Mouse (Mus musculus) myocyte (in vitro differentiated cells): Measurements from ENCODE around the gene Jmjd1c. TPM values are rescaled to one million over a fixed set of nuclear protein-coding genes. Genes with fewer than 3 reads are reported as not detected.

ENCODE experiments used
- H3K27me3 ChIP-seq: one replicate; pipeline ENCODE4 v1.6.1; 2011; ENCODE audit not compliant: control insufficient read depth, insufficient read depth, insufficient read length
- H3K36me3 ChIP-seq: one replicate; pipeline ENCODE4 v1.6.1; 2011; ENCODE audit not compliant: control insufficient read depth, insufficient read depth
- H3K4me2 ChIP-seq: one replicate; pipeline ENCODE4 v1.6.1; 2011; ENCODE audit warnings: low read depth, control low read depth
- H3K4me3 ChIP-seq: one replicate; pipeline ENCODE4 v1.5.1; 2011; ENCODE audit warnings: mild to moderate bottlenecking, control low read depth, moderate library complexity
- H3K79me2 ChIP-seq: one replicate; pipeline ENCODE4 v1.6.1; 2011; ENCODE audit not compliant: control insufficient read depth, insufficient read depth
- H3ac ChIP-seq: one replicate; pipeline ENCODE4 v1.6.1; 2011; ENCODE audit not compliant: control insufficient read depth, insufficient read length
- CEBPB ChIP-seq: IDR thresholded peaks from 2 replicates; pipeline ENCODE4 v1.6.1; 2011; ENCODE audit warnings: mild to moderate bottlenecking, moderate library complexity; ENCODE audit not compliant: poor library complexity, insufficient read depth, severe bottlenecking
- E2F4 ChIP-seq: IDR thresholded peaks from one replicate; pipeline ENCODE4 v1.6.1; 2011; ENCODE audit warnings: mild to moderate bottlenecking, control low read depth, moderate library complexity; ENCODE audit not compliant: insufficient read depth
- MAX ChIP-seq: IDR thresholded peaks from one replicate; pipeline ENCODE4 v1.6.1; 2011; ENCODE audit warnings: low read depth, mild to moderate bottlenecking, control low read depth
- MYOD1 ChIP-seq, 3 experiments: IDR thresholded peaks; one replicate each; pipeline ENCODE4 v1.6.1; 2011; ENCODE audit warnings: control low read depth in 2 of 3, low read depth in 2 of 3, mild to moderate bottlenecking in 2 of 3, moderate library complexity in 1 of 3; ENCODE audit not compliant: insufficient read length in 2 of 3, control insufficient read depth in 1 of 3
- MYOG ChIP-seq, 3 experiments: IDR thresholded peaks; one replicate each; pipeline ENCODE4 v1.6.1; 2011; ENCODE audit warnings: control low read depth in 2 of 3, low read depth in 2 of 3, mild to moderate bottlenecking in 2 of 3; ENCODE audit not compliant: insufficient read length in 2 of 3, control insufficient read depth in 1 of 3, insufficient read depth in 1 of 3
- POLR2A ChIP-seq: IDR thresholded peaks from one replicate; pipeline ENCODE4 v1.6.1; 2011; ENCODE audit warnings: low read depth, mild to moderate bottlenecking, control low read depth, moderate library complexity; ENCODE audit not compliant: insufficient read length
- POLR2AphosphoS2 ChIP-seq: IDR thresholded peaks from one replicate; pipeline ENCODE4 v1.6.1; 2011; ENCODE audit warnings: low read depth, control low read depth; ENCODE audit not compliant: insufficient read length
- REST ChIP-seq: IDR thresholded peaks from one replicate; pipeline ENCODE4 v1.6.1; 2011; ENCODE audit warnings: mild to moderate bottlenecking, control low read depth, moderate library complexity; ENCODE audit not compliant: insufficient read depth, insufficient read length
- SRF ChIP-seq: IDR thresholded peaks from one replicate; pipeline ENCODE4 v1.6.1; 2011; ENCODE audit warnings: low read depth; ENCODE audit not compliant: control insufficient read depth, insufficient read length
- TCF12 ChIP-seq: IDR thresholded peaks from one replicate; pipeline ENCODE4 v1.6.1; 2011; ENCODE audit warnings: mild to moderate bottlenecking, control low read depth; ENCODE audit not compliant: poor library complexity, insufficient read depth, severe bottlenecking
- TCF3 ChIP-seq: IDR thresholded peaks from one replicate; pipeline ENCODE4 v1.6.1; 2011; ENCODE audit warnings: low read depth, control low read depth; ENCODE audit not compliant: insufficient read length
- USF1 ChIP-seq: IDR thresholded peaks from one replicate; pipeline ENCODE4 v1.6.1; 2011; ENCODE audit warnings: low read depth, mild to moderate bottlenecking, control low read depth, moderate library complexity
- polyA plus RNA-seq: library from polyadenylated mRNA; unstranded; fragments of >200 nt; fragmentation: generic; extraction: Trizol; gene quantifications from one replicate; pipeline ENCODE4 v1.2.1, GENCODE M21; 2012; ENCODE audit warnings: missing spikeins

Jmjd1c gene
- polyA plus RNA-seq, 1 experiment: 5.6 TPM

GRCm38 (mm10) chr10:67124156-67124555, 28.2 kb downstream of the Jmjd1c start:
- no peak for TF ChIP-seq SRF
- no peak for TF ChIP-seq POLR2AphosphoS2
- TF ChIP-seq E2F4: no peak
- TF ChIP-seq POLR2A: no peak
- no peak for TF ChIP-seq USF1
- no peak for TF ChIP-seq REST
- TF ChIP-seq MAX: no peak
- TF ChIP-seq CEBPB: no peak
- TF ChIP-seq MYOD1 (IDR thresholded peaks at IDR 0.05; ENCODE audit: control insufficient read depth in 1 of 3, insufficient read length in 2 of 3, low read depth in 2 of 3): no peak
- no peak for TF ChIP-seq TCF3
- TF ChIP-seq TCF12: no peak
- no peak for TF ChIP-seq MYOG (IDR thresholded peaks at IDR 0.05; ENCODE audit: control insufficient read depth in 1 of 3, insufficient read depth in 1 of 3, insufficient read length in 2 of 3, low read depth in 2 of 3)
- no peak overlapping the region for H3ac ChIP-seq
- no peaks in the 10 kb centered on the region for H3K27me3 ChIP-seq
- no peak overlapping the region for H3K4me3 ChIP-seq
- peak overlapping the region; percentile 40 for H3K4me2 ChIP-seq
- no peaks in the 10 kb centered on the region for H3K36me3 ChIP-seq
- peaks cover 47% of the 10 kb centered on the region for H3K79me2 ChIP-seq

- Histone ChIP-seq H3K4me3 (no peak overlapping the region), H3K79me2 (peaks cover 48% of the 10 kb centered on the region), H3K27me3 (no peaks in the 10 kb centered on the region), H3ac (peak overlapping the region; percentile 53), H3K4me2 (peak overlapping the region; percentile 93), H3K36me3 (no peaks in the 10 kb centered on the region)
- TF ChIP-seq TCF3 (no peak), SRF (no peak), USF1 (no peak), MYOG (IDR thresholded peaks at IDR 0.05; ENCODE audit: control insufficient read depth in 1 of 3, insufficient read depth in 1 of 3, insufficient read length in 2 of 3, low read depth in 2 of 3) (no peak), CEBPB (no peak), POLR2A (no peak), POLR2AphosphoS2 (no peak), MYOD1 (IDR thresholded peaks at IDR 0.05; ENCODE audit: control insufficient read depth in 1 of 3, insufficient read length in 2 of 3, low read depth in 2 of 3) (no peak), TCF12 (no peak), MAX (no peak), E2F4 (no peak), REST (no peak)
These were observed 30.3 kb downstream of the Jmjd1c start for GRCm38 (mm10) chr10:67126061-67126858.

DNA sequence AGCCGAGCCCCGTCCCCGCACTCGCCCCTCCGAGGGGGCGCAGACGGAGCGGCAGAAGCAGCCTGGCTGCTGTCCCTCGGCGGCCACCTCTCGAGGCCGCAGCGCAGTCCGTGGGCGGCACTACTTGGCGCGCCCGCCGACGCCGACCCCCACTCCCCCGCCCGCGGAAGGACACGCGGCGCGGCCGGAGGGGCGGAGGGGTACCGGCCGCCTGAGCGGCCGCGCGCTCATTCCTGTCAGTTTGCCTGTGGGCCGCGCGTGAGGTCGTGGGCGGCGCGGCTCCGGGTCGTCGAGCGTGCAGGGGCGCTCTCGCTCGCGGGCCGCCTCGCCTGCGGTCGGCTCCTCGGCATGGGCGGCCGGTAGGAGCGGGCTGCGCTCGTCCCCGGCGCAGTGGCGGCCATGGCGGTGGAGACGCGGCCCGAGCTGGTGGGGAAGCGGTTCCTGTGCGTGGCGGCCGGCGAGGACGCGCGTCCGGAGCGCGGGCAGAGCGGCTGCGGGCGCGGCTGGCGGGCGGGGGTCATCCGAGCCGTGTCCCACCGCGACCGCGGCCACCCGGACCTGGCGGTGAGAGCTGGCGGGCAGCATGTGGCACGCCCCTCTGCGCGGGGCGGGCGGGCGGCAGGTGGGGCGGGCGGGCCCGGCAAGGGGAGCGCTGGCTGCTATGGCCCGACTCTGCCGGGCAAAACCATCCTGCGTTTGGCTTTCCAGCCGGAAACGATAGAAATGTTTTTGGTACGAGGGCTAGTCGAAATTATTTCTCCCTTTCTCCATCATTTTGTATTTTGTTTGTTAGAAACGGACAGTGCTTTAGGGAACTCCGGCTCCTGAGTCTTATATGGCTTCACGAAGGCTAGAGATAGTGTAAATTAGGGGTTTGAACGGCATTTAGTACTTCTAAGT, 31.2 kb downstream of the Jmjd1c start:
- TF ChIP-seq MYOD1 (IDR thresholded peaks at IDR 0.05; ENCODE audit: control insufficient read depth in 1 of 3, insufficient read length in 2 of 3, low read depth in 2 of 3): peak in 1 of 3 experiments; percentile 20
- TF ChIP-seq POLR2AphosphoS2: no peak
- Histone ChIP-seq H3K36me3 (no peaks in the 10 kb centered on the region), H3K4me2 (peak overlapping the region; percentile 93), H3K27me3 (no peaks in the 10 kb centered on the region), H3ac (peak overlapping the region; percentile 53), H3K4me3 (peak overlapping the region; percentile 17), H3K79me2 (peaks cover 51% of the 10 kb centered on the region)

DNA sequence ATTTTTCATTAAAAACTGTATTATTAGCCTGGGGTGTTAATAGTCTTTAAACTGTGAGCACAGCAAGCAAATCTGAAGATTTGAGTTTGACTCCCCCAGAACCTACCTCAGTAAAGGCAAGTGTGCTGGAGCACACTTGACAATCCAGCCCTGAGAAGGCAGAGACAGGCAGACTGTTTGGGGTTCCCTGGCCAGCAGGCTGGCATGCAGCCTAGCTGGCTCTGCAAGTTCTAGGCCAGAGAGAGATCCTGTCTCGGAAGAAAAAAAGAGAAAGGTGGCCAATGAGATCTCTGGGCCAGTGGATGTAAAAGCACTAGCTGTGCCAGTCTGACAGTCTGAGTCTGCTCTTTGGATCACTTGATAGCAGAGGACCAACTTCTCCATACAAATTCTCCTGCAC, 33.6 kb downstream of the Jmjd1c start:
- H3ac ChIP-seq: no peak overlapping the region
- H3K4me2 ChIP-seq: no peak overlapping the region

DNA sequence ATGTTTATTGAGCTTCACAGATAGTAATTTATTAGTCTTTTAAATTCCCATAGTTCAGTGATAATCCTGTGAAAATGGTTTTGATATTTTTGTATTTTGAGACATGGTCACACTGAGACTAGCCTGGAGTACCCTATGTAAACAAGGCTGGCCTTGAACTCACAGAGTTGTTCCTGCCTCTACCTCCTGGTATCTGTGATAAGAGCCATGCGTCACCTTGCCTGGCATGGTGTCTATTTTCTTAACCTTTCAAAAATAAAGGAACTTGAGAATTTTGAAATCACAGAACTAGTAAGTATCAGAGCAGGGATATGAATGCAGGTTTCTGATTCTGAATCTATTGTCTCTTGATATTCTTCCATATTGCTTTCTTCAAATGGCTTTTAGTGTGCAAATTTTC, 35.8 kb downstream of the Jmjd1c start:
- TF ChIP-seq REST (no peak), E2F4 (no peak), MAX (no peak), MYOG (IDR thresholded peaks at IDR 0.05; ENCODE audit: control insufficient read depth in 1 of 3, insufficient read depth in 1 of 3, insufficient read length in 2 of 3, low read depth in 2 of 3) (no peak), TCF3 (no peak), USF1 (no peak), CEBPB (no peak)
- Histone ChIP-seq H3K27me3 (no peaks in the 10 kb centered on the region), H3K36me3 (no peaks in the 10 kb centered on the region), H3K4me3 (no peak overlapping the region), H3K79me2 (peaks cover 84% of the 10 kb centered on the region), H3K4me2 (no peak overlapping the region), H3ac (no peak overlapping the region)

More for the DNA sequence above, 33.6 kb downstream of the Jmjd1c start:
- TF ChIP-seq MYOG (IDR thresholded peaks at IDR 0.05; ENCODE audit: control insufficient read depth in 1 of 3, insufficient read depth in 1 of 3, insufficient read length in 2 of 3, low read depth in 2 of 3): no peak
- Histone ChIP-seq H3K4me3 (no peak overlapping the region), H3K36me3 (no peaks in the 10 kb centered on the region), H3K79me2 (peaks cover 64% of the 10 kb centered on the region), H3K27me3 (no peaks in the 10 kb centered on the region)
